Mouse (Mus musculus) ovary, adult 18-20 months (tissue): ENCODE measurements around the gene Eif4a3.
"Not testable (repeated sequence)": the region's sequence is repeated elsewhere in the genome, so short reads cannot be mapped to it uniquely, and the experiment has no call there.

Experiments
- DNase-seq: peaks from one replicate; pipeline ENCODE4 v3.0.0; 2022; ENCODE audit warnings: low spot score, mixed read lengths

The Eif4a3 gene

GRCm38 (mm10) chr11:119297996-119298395 lies 1.9 kb downstream of the Eif4a3 start:
- DNase-seq = no peak

GRCm38 (mm10) chr11:119292861-119293260 lies 7.0 kb downstream of the Eif4a3 start:
- not testable (repeated sequence) for DNase-seq

- no peak for DNase-seq
Observed at GRCm38 (mm10) chr11:119287207-119287992, 12.5 kb downstream of the Eif4a3 start.

GRCm38 (mm10) chr11:119285791-119286527 lies 13.9 kb downstream of the Eif4a3 start:
- no peak for DNase-seq

- no peak for DNase-seq
Observed at GRCm38 (mm10) chr11:119281030-119281429, 18.9 kb downstream of the Eif4a3 start.

GRCm38 (mm10) chr11:119273186-119273930 lies 26.5 kb downstream of the Eif4a3 start:
- no peak for DNase-seq

- not testable (repeated sequence) for DNase-seq
Observed at GRCm38 (mm10) chr11:119272492-119272891, 27.4 kb downstream of the Eif4a3 start.

- DNase-seq = no peak
Observed at GRCm38 (mm10) chr11:119268557-119269195, 31.2 kb downstream of the Eif4a3 start.

GRCm38 (mm10) chr11:119267768-119268556 lies 31.9 kb downstream of the Eif4a3 start, which contains the start of gene Gaa:
TSS of gene Gaa (plus strand) at chr11:119267887.
- DNase-seq = peak; percentile 81

- peak; percentile 44 for DNase-seq
Observed at GRCm38 (mm10) chr11:119267241-119267674, 32.6 kb downstream of the Eif4a3 start.

GRCm38 (mm10) chr11:119265811-119266210 lies 34.1 kb downstream of the Eif4a3 start:
- DNase-seq = no peak

- DNase-seq = no peak
Observed at GRCm38 (mm10) chr11:119264413-119264812, 35.5 kb downstream of the Eif4a3 start.

- DNase-seq = no peak
Observed at GRCm38 (mm10) chr11:119259977-119260376, 39.9 kb downstream of the Eif4a3 start.

- peak; percentile 73 for DNase-seq
Observed at GRCm38 (mm10) chr11:119258572-119259322, 41.1 kb downstream of the Eif4a3 start.

GRCm38 (mm10) chr11:119258216-119258571 lies 41.7 kb downstream of the Eif4a3 start:
- no peak for DNase-seq

- not testable (repeated sequence) for DNase-seq
Observed at GRCm38 (mm10) chr11:119256557-119256956, 43.3 kb downstream of the Eif4a3 start.

- no peak for DNase-seq
Observed at GRCm38 (mm10) chr11:119252854-119253541, 46.9 kb downstream of the Eif4a3 start.

GRCm38 (mm10) chr11:119250998-119251397 lies 48.9 kb downstream of the Eif4a3 start:
- no peak for DNase-seq

- no peak for DNase-seq
Observed at GRCm38 (mm10) chr11:119249011-119249410, 50.9 kb downstream of the Eif4a3 start.

- not testable (repeated sequence) for DNase-seq
Observed at GRCm38 (mm10) chr11:119245543-119245942, 54.3 kb downstream of the Eif4a3 start.
